Mouse (Mus musculus) kidney, adult 2 months (tissue): ENCODE results near the gene Rhebl1. TPM values are rescaled to one million over a fixed set of nuclear protein-coding genes. Genes with fewer than 3 reads are reported as not detected.
A peak's percentile ranks its signal among the peaks of the same experiment; 100 is the strongest.
"Not testable (repeated sequence)": the region's sequence is repeated elsewhere in the genome, so short reads cannot be mapped to it uniquely, and the experiment has no call there.

Experiments used
- DNase-seq: peaks from one replicate; pipeline ENCODE4 v3.0.0; 2021
- H3K27ac ChIP-seq: fragments of 200-500 bp; 2 replicates; pipeline ENCODE4 v1.5.1; 2012; ENCODE audit warnings: low read depth, low read length, control low read depth, inconsistent platforms; ENCODE audit not compliant: insufficient read depth
- H3K27me3 ChIP-seq: fragments of 200-500 bp; replicated peaks from 2 replicates; pipeline ENCODE4 v1.6.1; 2012; ENCODE audit warnings: mild to moderate bottlenecking, moderate library complexity, low read length, inconsistent platforms; ENCODE audit not compliant: control insufficient read depth, insufficient read depth
- H3K36me3 ChIP-seq: fragments of 200-500 bp; 2 replicates; pipeline ENCODE4 v1.6.1; 2012; ENCODE audit warnings: mild to moderate bottlenecking, moderate library complexity, low read length, inconsistent platforms; ENCODE audit not compliant: control insufficient read depth, insufficient read depth
- H3K4me1 ChIP-seq: fragments of 200-500 bp; 2 replicates; pipeline ENCODE4 v1.6.1; 2011; ENCODE audit warnings: low read length; ENCODE audit not compliant: control insufficient read depth, insufficient read depth
- H3K4me3 ChIP-seq: fragments of 200-500 bp; 2 replicates; pipeline ENCODE4 v1.5.1; 2011; ENCODE audit warnings: mild to moderate bottlenecking, low read depth, low read length, control low read depth; ENCODE audit not compliant: insufficient read depth
- CTCF ChIP-seq: fragments of 200-500 bp; conservative IDR thresholded peaks from 2 replicates; pipeline ENCODE4 v1.5.1; 2011; ENCODE audit warnings: low read depth, mild to moderate bottlenecking, control low read depth, low read length, moderate library complexity, mixed read lengths; ENCODE audit not compliant: insufficient read depth, insufficient read length
- POLR2A ChIP-seq: fragments of 200-500 bp; IDR thresholded peaks from one replicate; pipeline ENCODE4 v1.6.1; 2011; ENCODE audit warnings: low read depth, low read length, control low read depth
- WGBS: fragments of 180-500 bp; shearing (Covaris S2); methylation state at CpG from one replicate; pipeline ENCODE4 v1.1.7; 2018; 5-methylcytosine and 5-hydroxymethylcytosine counted together
- polyA plus RNA-seq: library from polyadenylated mRNA; depleted of rRNA; stranded (reverse); fragments of >200 nt; gene quantifications from 2 replicates; pipeline ENCODE4 v1.2.3, GENCODE M21; 2012

Rhebl1 gene
- polyA plus RNA-seq, 1 experiment: 7.1 TPM

DNA sequence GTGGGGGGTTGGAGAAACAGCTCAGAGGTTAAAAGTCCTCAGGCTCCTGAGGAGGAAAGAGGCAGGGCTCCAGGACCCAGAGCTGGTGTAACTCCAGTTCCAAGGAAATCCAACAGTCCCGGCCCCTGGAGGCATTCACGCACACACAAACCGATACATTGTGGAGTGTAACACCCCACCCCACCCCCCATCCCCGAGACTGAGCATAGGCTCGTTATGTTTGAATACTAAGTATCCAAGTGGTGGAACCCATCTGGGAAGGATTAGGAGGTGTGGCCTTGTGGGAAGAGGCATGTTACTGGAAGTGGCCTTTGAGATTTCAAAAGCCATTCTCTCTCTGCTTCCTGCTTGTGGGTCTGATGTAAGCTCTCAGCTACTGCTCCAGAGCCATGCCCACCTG is 27.2 kb upstream of the Rhebl1 start:
- DNase-seq: peak; percentile 48
- no peak overlapping the region for H3K27ac ChIP-seq
- WGBS: 53% methylated on average over 5 of the region's 5 CpGs
- no peak for TF ChIP-seq CTCF
- no peak for TF ChIP-seq POLR2A
- no peaks in the 10 kb centered on the region for H3K27me3 ChIP-seq
- H3K4me1 ChIP-seq: peaks cover 15% of the 10 kb centered on the region; the same call in 1 of the 2 replicates
- H3K4me3 ChIP-seq: no peak overlapping the region
- no peaks in the 10 kb centered on the region for H3K36me3 ChIP-seq

GRCm38 (mm10) chr15:98918499-98918895 is 24.2 kb upstream of the Rhebl1 start:
- H3K36me3 ChIP-seq, DNase-seq, H3K27me3 ChIP-seq: not testable (repeated sequence)
- peak overlapping the region; percentile 64 for H3K4me3 ChIP-seq
- 14% methylated on average over 8 of the region's 8 CpGs for WGBS
- peak overlapping the region; percentile 88 for H3K27ac ChIP-seq
- H3K4me1 ChIP-seq: peaks cover 30% of the 10 kb centered on the region

GRCm38 (mm10) chr15:98917538-98918498 is 23.5 kb upstream of the Rhebl1 start, which contains the start of gene Lmbr1l:
Gene Lmbr1l, minus strand, starts transcription at chr15:98918231.
- Histone ChIP-seq H3K4me1 (peaks cover 27% of the 10 kb centered on the region), H3K4me3 (peak within 1 kb of the TSS; percentile 99), H3K27ac (peak within 1 kb of the TSS; percentile 97), H3K36me3 (no peaks in the 10 kb centered on the region), H3K27me3 (no peaks in the 10 kb centered on the region)
- peak; percentile 100 for DNase-seq
- TF ChIP-seq CTCF: no peak
- peak; percentile 24 for TF ChIP-seq POLR2A
- WGBS: under 1% methylated on average over 82 of the region's 82 CpGs

GRCm38 (mm10) chr15:98917091-98917490 is 22.8 kb upstream of the Rhebl1 start:
- TF ChIP-seq POLR2A: no peak
- no peak for TF ChIP-seq CTCF
- Histone ChIP-seq H3K36me3 (no peaks in the 10 kb centered on the region), H3K27me3 (no peaks in the 10 kb centered on the region), H3K4me3 (peak overlapping the region; percentile 99), H3K4me1 (peaks cover 22% of the 10 kb centered on the region), H3K27ac (peak overlapping the region; percentile 97)
- DNase-seq: no peak
- WGBS: 0% methylated on average over 14 of the region's 14 CpGs

- no peaks in the 10 kb centered on the region for H3K27me3 ChIP-seq
- TF ChIP-seq CTCF: no peak
- TF ChIP-seq POLR2A: no peak
- H3K27ac ChIP-seq: no peak overlapping the region
- H3K36me3 ChIP-seq: no peaks in the 10 kb centered on the region; the same call in 1 of the 2 replicates
- WGBS: 78% methylated on average over 4 of the region's 4 CpGs
- H3K4me1 ChIP-seq: peaks cover 18% of the 10 kb centered on the region
- peak; percentile 69 for DNase-seq
- H3K4me3 ChIP-seq: no peak overlapping the region
These were observed 21.7 kb upstream of the Rhebl1 start for GRCm38 (mm10) chr15:98916016-98916415.

DNA sequence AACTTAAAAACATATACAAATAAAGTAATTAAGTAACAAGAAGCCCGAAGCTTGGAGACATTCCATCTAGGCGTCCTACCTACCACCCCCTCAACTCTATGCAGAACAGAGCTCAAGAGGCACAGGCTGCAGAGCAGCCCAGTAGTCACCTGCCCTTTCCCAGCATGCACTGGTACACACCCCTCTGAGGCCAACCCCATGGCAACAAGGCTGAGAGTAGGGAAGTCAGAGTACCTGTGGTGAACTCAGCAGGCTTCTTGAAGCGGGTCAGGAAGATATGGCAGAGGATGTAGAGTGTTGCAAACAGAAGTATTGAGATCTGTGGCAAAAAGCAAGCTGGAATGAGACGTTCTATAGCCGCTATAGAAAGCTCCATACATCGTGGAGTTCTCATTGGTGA is 20.6 kb upstream of the Rhebl1 start:
- Histone ChIP-seq H3K36me3 (peaks cover 1% of the 10 kb centered on the region; the same call in 1 of the 2 replicates), H3K4me3 (no peak overlapping the region), H3K4me1 (peaks cover 17% of the 10 kb centered on the region), H3K27ac (no peak overlapping the region), H3K27me3 (no peaks in the 10 kb centered on the region)
- 87% methylated on average over 6 of the region's 6 CpGs for WGBS
- TF ChIP-seq CTCF (no peak), POLR2A (no peak)
- DNase-seq: no peak

- Histone ChIP-seq H3K27ac (no peak overlapping the region), H3K4me3 (no peak overlapping the region), H3K36me3 (no peaks in the 10 kb centered on the region), H3K27me3 (no peaks in the 10 kb centered on the region), H3K4me1 (no peaks in the 10 kb centered on the region)
- WGBS: 33% methylated on average over 10 of the region's 10 CpGs
- peak; percentile 70 for TF ChIP-seq CTCF
- no peak for TF ChIP-seq POLR2A
- peak; percentile 35 for DNase-seq
These were observed 10.4 kb upstream of the Rhebl1 start for GRCm38 (mm10) chr15:98904692-98905091.
